Mouse (Mus musculus): Measurements from ENCODE around the gene Efna3. TPM values are rescaled to one million over a fixed set of nuclear protein-coding genes. Genes with fewer than 3 reads are reported as not detected.

Efna3 gene
- total and polyA plus RNA-seq, 2 experiments from 2014 or later, result 52.3 to 115 TPM

- 74% methylated on average over 4 of the region's 4 CpGs for WGBS
- no peak for DNase-seq (ENCODE audit: low spot score)
- no peak overlapping the region for H3K4me3 ChIP-seq (ENCODE audit: low read depth, low read length)
- peaks cover 34% of the 10 kb centered on the region for H3K36me3 ChIP-seq (ENCODE audit: insufficient read depth, low read length)
- H3K9me3 ChIP-seq (ENCODE audit: low read length), result no peaks in the 10 kb centered on the region
- 0 out of 2 replicates have a peak, but pooled peaks cover 2% of the 10 kb centered on the region for H3K4me1 ChIP-seq (ENCODE audit: insufficient read depth, low read length)
- no peaks in the 10 kb centered on the region for H3K27me3 ChIP-seq (ENCODE audit: insufficient read depth, low read length)
- no peak for TF ChIP-seq CTCF (IDR thresholded peaks at IDR 0.05)
- no peak overlapping the region for H3K4me2 ChIP-seq (ENCODE audit: low read depth, low read length, poor library complexity, severe bottlenecking)
- no peak overlapping the region for H3K9ac ChIP-seq (replicated peaks; ENCODE audit: low read length, poor library complexity, severe bottlenecking)
- H3K27ac ChIP-seq (ENCODE audit: low read depth, low read length), result no peak overlapping the region
- ATAC-seq (ENCODE audit: low FRiP score), result no peak
Measured at GRCm38 (mm10) chr3:89341794-89342193, 19.0 kb upstream of the Efna3 start.

- H3K9me3 ChIP-seq (ENCODE audit: low read length), result no peaks in the 10 kb centered on the region
- WGBS, result 5% methylated on average over 11 of the region's 11 CpGs
- peak; percentile 39 for ATAC-seq (ENCODE audit: low FRiP score)
- peak; percentile 79 for DNase-seq (ENCODE audit: low spot score)
- H3K4me3 ChIP-seq (ENCODE audit: low read depth, low read length), result peak overlapping the region; percentile 32
- peaks cover 29% of the 10 kb centered on the region for H3K36me3 ChIP-seq (ENCODE audit: insufficient read depth, low read length)
- peak overlapping the region; percentile 44 for H3K9ac ChIP-seq (replicated peaks; ENCODE audit: low read length, poor library complexity, severe bottlenecking)
- H3K4me1 ChIP-seq (ENCODE audit: insufficient read depth, low read length), result 0 out of 2 replicates have a peak, but pooled peaks cover 2% of the 10 kb centered on the region
- H3K27me3 ChIP-seq (ENCODE audit: insufficient read depth, low read length), result no peaks in the 10 kb centered on the region
- peak overlapping the region; percentile 59 for H3K4me2 ChIP-seq (ENCODE audit: low read depth, low read length, poor library complexity, severe bottlenecking)
- no peak overlapping the region for H3K27ac ChIP-seq (ENCODE audit: low read depth, low read length)
- peak; percentile 99 for TF ChIP-seq CTCF (IDR thresholded peaks at IDR 0.05)
Measured at GRCm38 (mm10) chr3:89340465-89340864, 17.7 kb upstream of the Efna3 start.

- Histone ChIP-seq H3K4me3 (ENCODE audit: low read depth, low read length) (no peak overlapping the region), H3K27me3 (ENCODE audit: insufficient read depth, low read length) (no peaks in the 10 kb centered on the region), H3K27ac (ENCODE audit: low read depth, low read length) (no peak overlapping the region), H3K9me3 (ENCODE audit: low read length) (no peaks in the 10 kb centered on the region), H3K36me3 (ENCODE audit: insufficient read depth, low read length) (peaks cover 20% of the 10 kb centered on the region), H3K4me2 (ENCODE audit: low read depth, low read length, poor library complexity, severe bottlenecking) (no peak overlapping the region), H3K9ac (replicated peaks; ENCODE audit: low read length, poor library complexity, severe bottlenecking) (no peak overlapping the region), H3K4me1 (ENCODE audit: insufficient read depth, low read length) (0 out of 2 replicates have a peak, but pooled peaks cover 2% of the 10 kb centered on the region)
- 32% methylated on average over 8 of the region's 8 CpGs for WGBS
- TF ChIP-seq CTCF (IDR thresholded peaks at IDR 0.05), result peak; percentile 83
- ATAC-seq (ENCODE audit: low FRiP score) (no peak), DNase-seq (ENCODE audit: low spot score) (peak; percentile 55)
Measured at GRCm38 (mm10) chr3:89339416-89339815, 16.7 kb upstream of the Efna3 start.

- H3K9ac ChIP-seq (replicated peaks; ENCODE audit: low read length, poor library complexity, severe bottlenecking), result peak within 1 kb of the TSS; percentile 70
- H3K4me3 ChIP-seq (ENCODE audit: low read depth, low read length), result peak within 1 kb of the TSS; percentile 80
- under 1% methylated on average over 44 of the region's 44 CpGs for WGBS
- TF ChIP-seq CTCF (IDR thresholded peaks at IDR 0.05), result no peak
- peaks cover 7% of the 10 kb centered on the region for H3K36me3 ChIP-seq (ENCODE audit: insufficient read depth, low read length)
- peak; percentile 72 for DNase-seq (ENCODE audit: low spot score)
- no peak within 1 kb of the TSS for H3K27ac ChIP-seq (ENCODE audit: low read depth, low read length)
- peak within 1 kb of the TSS; percentile 98 for H3K4me2 ChIP-seq (ENCODE audit: low read depth, low read length, poor library complexity, severe bottlenecking)
- H3K9me3 ChIP-seq (ENCODE audit: low read length), result no peaks in the 10 kb centered on the region
- no peaks in the 10 kb centered on the region for H3K27me3 ChIP-seq (ENCODE audit: insufficient read depth, low read length)
- peak; percentile 66 for ATAC-seq (ENCODE audit: low FRiP score)
- H3K4me1 ChIP-seq (ENCODE audit: insufficient read depth, low read length), result peaks cover 2% of the 10 kb centered on the region; the same call in 1 of the 2 replicates
Measured at GRCm38 (mm10) chr3:89337721-89338578, 15.2 kb upstream of the Efna3 start, which contains the start of gene Efna4. Gene Efna4, minus strand, starts transcription at chr3:89338028.

GRCm38 (mm10) chr3:89337062-89337720 lies 14.4 kb upstream of the Efna3 start:
- DNase-seq (ENCODE audit: low spot score) (no peak), ATAC-seq (ENCODE audit: low FRiP score) (no peak; the same call in 1 of the 2 replicates)
- Histone ChIP-seq H3K9me3 (ENCODE audit: low read length) (no peaks in the 10 kb centered on the region), H3K4me3 (ENCODE audit: low read depth, low read length) (peak overlapping the region; percentile 80), H3K9ac (replicated peaks; ENCODE audit: low read length, poor library complexity, severe bottlenecking) (peak overlapping the region; percentile 70), H3K4me2 (ENCODE audit: low read depth, low read length, poor library complexity, severe bottlenecking) (peak overlapping the region; percentile 98), H3K4me1 (ENCODE audit: insufficient read depth, low read length) (peaks cover 6% of the 10 kb centered on the region; the same call in 1 of the 2 replicates), H3K27me3 (ENCODE audit: insufficient read depth, low read length) (no peaks in the 10 kb centered on the region), H3K27ac (ENCODE audit: low read depth, low read length) (no peak overlapping the region), H3K36me3 (ENCODE audit: insufficient read depth, low read length) (peaks cover 4% of the 10 kb centered on the region; the same call in 1 of the 2 replicates)
- no peak for TF ChIP-seq CTCF (IDR thresholded peaks at IDR 0.05)
- 2% methylated on average over 16 of the region's 21 CpGs for WGBS

Data from midbrain, postnatal 0 days (tissue).